ENCODE assay signal across 8 mouse cellular contexts in genomic region chr6:29434911-29435691, GRCm38 (mm10). TPM values are rescaled to one million over a fixed set of nuclear protein-coding genes. Genes with fewer than 3 reads are reported as not detected.
DNase-seq lines count a peak whose midpoint lies in the region; TF ChIP-seq lines count a peak whose summit lies in the region.

No protein-coding gene starts in this region.

- no peak for TF ChIP-seq CTCF in cerebellum, adult 2 months (IDR thresholded peaks at IDR 0.05; ENCODE audit: borderline replicate concordance, insufficient read depth, low read depth, low read length)

- no peak for TF ChIP-seq POLR2A in cerebellum, adult 2 months (IDR thresholded peaks at IDR 0.05; ENCODE audit: borderline replicate concordance, insufficient read depth, low read length)

- peaks cover 2% of the 10 kb centered on the region; the same call in 1 of the 2 replicates for H3K36me3 ChIP-seq in limb, embryonic 10.5 days

- H3K9me3 ChIP-seq in limb, embryonic 10.5 days (replicated peaks) = no peaks in the 10 kb centered on the region

- no peaks in the 10 kb centered on the region for H3K4me1 ChIP-seq in cerebellum, adult 2 months (ENCODE audit: control insufficient read depth, insufficient read depth, low read length)
- peaks cover 65% of the 10 kb centered on the region for H3K4me1 ChIP-seq in limb, embryonic 10.5 days

- H3K27ac ChIP-seq in cerebellum, adult 2 months (ENCODE audit: insufficient read depth, low read length) = no peak overlapping the region
- peak overlapping the region; percentile 87 for H3K27ac ChIP-seq in limb, embryonic 10.5 days

- DNase-seq in cerebellum, postnatal 10 days = peak; percentile 81 to 82
- no peak for DNase-seq in cerebellum, adult 2 months
- peak; percentile 70 for DNase-seq in embryo, embryonic 10 days (ENCODE audit: low spot score)
- peak; percentile 60 to 61 for DNase-seq in heart, adult 18-20 months
- peak; percentile 60 for DNase-seq in limb, embryonic 10.5 days (ENCODE audit: low spot score)
- DNase-seq in ovary, postnatal 14 days (ENCODE audit: low spot score) = peak; percentile 57
- DNase-seq in cerebellum, adult 9-11 months = no peak
- DNase-seq in right cerebral cortex, postnatal 14 days = no peak

- WGBS in cerebellum, adult 2 months = 8% methylated on average over 12 of the region's 13 CpGs
- WGBS in limb, embryonic 10.5 days = 1% methylated on average over 13 of the region's 13 CpGs

- no peaks in the 10 kb centered on the region; the same call in 1 of the 2 replicates for H3K27me3 ChIP-seq in cerebellum, adult 2 months (ENCODE audit: control insufficient read depth, insufficient read depth, low read length)
- peaks cover 49% of the 10 kb centered on the region for H3K27me3 ChIP-seq in limb, embryonic 10.5 days (ENCODE audit: low read depth, poor library complexity, severe bottlenecking)

- no peak overlapping the region for H3K4me3 ChIP-seq in cerebellum, adult 2 months (replicated peaks; ENCODE audit: insufficient read depth, low read depth, low read length)
- peak overlapping the region; percentile 66 for H3K4me3 ChIP-seq in limb, embryonic 10.5 days

RNA-seq across cellular contexts. Expression of gene Flnc, which starts 2.0 kb away (rescaled TPM):
- polyA plus RNA-seq in cerebellum, adult 2 months (2012; rRNA removed) = 0.65 and 0.72 TPM in 2 replicates
- total RNA-seq in heart, adult 18-20 months (2021) = 100 to 1,000 TPM; 215 to 222 TPM
- 3.7 and 5.6 TPM in 2 replicates for polyA plus RNA-seq in limb, embryonic 10.5 days (2016; fragmentation: Nextera tagmentation; extraction: Ambion mirVana)

RNA-seq across cellular contexts. Expression of gene Atp6v1f, which starts 32.4 kb away (rescaled TPM):
- 424 and 433 TPM in 2 replicates for polyA plus RNA-seq in cerebellum, adult 2 months (2012; rRNA removed)
- 100 to 1,000 TPM; 111 to 118 TPM for total RNA-seq in heart, adult 18-20 months (2021)
- polyA plus RNA-seq in limb, embryonic 10.5 days (2016; fragmentation: Nextera tagmentation; extraction: Ambion mirVana) = 185 and 196 TPM in 2 replicates

RNA-seq across cellular contexts. Expression of gene Atp6v1fnb, which starts 36.1 kb away (rescaled TPM):
- 0.17 and 0.23 TPM in 2 replicates for polyA plus RNA-seq in cerebellum, adult 2 months (2012; rRNA removed)
- total RNA-seq in heart, adult 18-20 months (2021) = not detected
- 0.34 TPM in 1 of 2 replicates, not detected in the other for polyA plus RNA-seq in limb, embryonic 10.5 days (2016; fragmentation: Nextera tagmentation; extraction: Ambion mirVana)

RNA-seq across cellular contexts. Expression of gene Ccdc136, which starts 39.0 kb away (rescaled TPM):
- 154 and 164 TPM in 2 replicates for polyA plus RNA-seq in cerebellum, adult 2 months (2012; rRNA removed)
- 1 to 10 TPM; 1.6 to 2.1 TPM for total RNA-seq in heart, adult 18-20 months (2021)
- 19.4 and 29.8 TPM in 2 replicates for polyA plus RNA-seq in limb, embryonic 10.5 days (2016; fragmentation: Nextera tagmentation; extraction: Ambion mirVana)

RNA-seq across cellular contexts. Expression of gene Opn1sw, which starts 46.8 kb away (rescaled TPM):
- polyA plus RNA-seq in cerebellum, adult 2 months (2012; rRNA removed) = not detected in 2 replicates
- not detected for total RNA-seq in heart, adult 18-20 months (2021)
- 0.34 and 0.38 TPM in 2 replicates for polyA plus RNA-seq in limb, embryonic 10.5 days (2016; fragmentation: Nextera tagmentation; extraction: Ambion mirVana)

Comparison
In these comparisons a context has a peak if more than half of its experiments do, and no peak if none do; other contexts are left out.
1. DNase-seq: peak in cerebellum, postnatal 10 days (2 of 2), embryo, embryonic 10 days (single experiment), heart, adult 18-20 months (2 of 2), limb, embryonic 10.5 days (single experiment) and ovary, postnatal 14 days (single experiment); none in cerebellum, adult 2 months (0 of 2), cerebellum, adult 9-11 months (single experiment) and right cerebral cortex, postnatal 14 days (single experiment).